Mouse (Mus musculus) left cerebral cortex, adult 11 months (tissue): ENCODE data around the gene Padi6.

Source experiments
- DNase-seq: peaks from one replicate; pipeline ENCODE4 v3.0.0; 2022; ENCODE audit warnings: low spot score

The Padi6 gene

GRCm38 (mm10) chr4:140750328-140750727 lies 7.9 kb upstream of the Padi6 start:
- DNase-seq: no peak

GRCm38 (mm10) chr4:140747978-140748377 lies 5.5 kb upstream of the Padi6 start:
- DNase-seq: no peak

GRCm38 (mm10) chr4:140744654-140745053 lies 2.2 kb upstream of the Padi6 start:
- no peak for DNase-seq

- DNase-seq: no peak
Observed at GRCm38 (mm10) chr4:140743086-140743485, 643 bp upstream of the Padi6 start.

- DNase-seq: no peak
Observed at GRCm38 (mm10) chr4:140741401-140741800, 1.0 kb downstream of the Padi6 start.

- no peak for DNase-seq
Observed at GRCm38 (mm10) chr4:140740655-140741054, 1.8 kb downstream of the Padi6 start.

GRCm38 (mm10) chr4:140732871-140733270 lies 9.6 kb downstream of the Padi6 start:
- no peak for DNase-seq

GRCm38 (mm10) chr4:140731654-140732053 lies 10.8 kb downstream of the Padi6 start:
- no peak for DNase-seq

- DNase-seq: no peak
Observed at GRCm38 (mm10) chr4:140726907-140727306, 15.5 kb downstream of the Padi6 start.

- DNase-seq: no peak
Observed at GRCm38 (mm10) chr4:140724739-140725138, 17.7 kb downstream of the Padi6 start.

- no peak for DNase-seq
Observed at GRCm38 (mm10) chr4:140723801-140724200, 18.6 kb downstream of the Padi6 start.

GRCm38 (mm10) chr4:140723192-140723591 lies 19.3 kb downstream of the Padi6 start:
- DNase-seq: no peak

- no peak for DNase-seq
Observed at GRCm38 (mm10) chr4:140722710-140723109, 19.7 kb downstream of the Padi6 start.

GRCm38 (mm10) chr4:140721968-140722490 lies 20.4 kb downstream of the Padi6 start:
- no peak for DNase-seq

- no peak for DNase-seq
Observed at GRCm38 (mm10) chr4:140720091-140720490, 22.4 kb downstream of the Padi6 start.

GRCm38 (mm10) chr4:140718436-140718835 lies 24.0 kb downstream of the Padi6 start:
- no peak for DNase-seq

GRCm38 (mm10) chr4:140716994-140717393 lies 25.4 kb downstream of the Padi6 start:
- no peak for DNase-seq

GRCm38 (mm10) chr4:140714586-140714985 lies 27.9 kb downstream of the Padi6 start:
- no peak for DNase-seq

- peak; percentile 96 for DNase-seq
Observed at GRCm38 (mm10) chr4:140713480-140714365, 28.7 kb downstream of the Padi6 start.

GRCm38 (mm10) chr4:140711360-140711759 lies 31.1 kb downstream of the Padi6 start:
- no peak for DNase-seq

- DNase-seq: no peak
Observed at GRCm38 (mm10) chr4:140710781-140711180, 31.7 kb downstream of the Padi6 start.

- no peak for DNase-seq
Observed at GRCm38 (mm10) chr4:140709617-140710016, 32.8 kb downstream of the Padi6 start.

- DNase-seq: no peak
Observed at GRCm38 (mm10) chr4:140709111-140709510, 33.3 kb downstream of the Padi6 start.
